Mouse (Mus musculus) 3T3-L1 (cell line): ENCODE results near the gene Dlg2.

Source experiments
- DNase-seq: peaks from one replicate; pipeline ENCODE4 v3.0.0-alpha.2; 2015; ENCODE audit warnings: low read depth, low spot score

Gene Dlg2

GRCm38 (mm10) chr7:92455927-92456326 lies 1979.5 kb downstream of the Dlg2 start:
- DNase-seq = no peak

GRCm38 (mm10) chr7:92457791-92458190 lies 1981.3 kb downstream of the Dlg2 start:
- DNase-seq = peak; percentile 63

- DNase-seq = no peak
Observed at GRCm38 (mm10) chr7:92458308-92458707, 1981.8 kb downstream of the Dlg2 start.

DNA sequence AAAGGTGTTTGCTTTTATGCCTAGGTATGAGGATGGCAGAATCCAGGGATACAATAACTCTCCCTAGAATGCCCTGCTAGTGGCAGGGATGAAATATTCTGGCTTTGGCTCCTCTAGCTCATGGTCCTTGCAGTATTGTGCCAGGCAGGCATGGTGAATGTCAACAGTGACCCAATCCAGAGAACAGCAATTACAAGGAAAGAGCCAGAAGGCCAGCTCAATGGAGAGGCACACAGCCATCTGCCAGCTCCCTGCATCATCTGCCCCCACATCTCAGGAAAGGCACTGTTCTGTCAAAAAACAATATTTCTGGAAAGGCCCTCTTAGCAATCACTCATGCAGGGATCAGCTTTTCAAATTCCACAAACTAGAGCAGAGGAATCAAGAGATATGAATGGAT lies 1984.1 kb downstream of the Dlg2 start:
- no peak for DNase-seq

- no peak for DNase-seq
Observed at GRCm38 (mm10) chr7:92461256-92461655, 1984.8 kb downstream of the Dlg2 start.

GRCm38 (mm10) chr7:92463080-92463877 lies 1986.8 kb downstream of the Dlg2 start:
- no peak for DNase-seq

- DNase-seq = peak; percentile 66
Observed at GRCm38 (mm10) chr7:92464290-92464689, 1987.8 kb downstream of the Dlg2 start.

DNA sequence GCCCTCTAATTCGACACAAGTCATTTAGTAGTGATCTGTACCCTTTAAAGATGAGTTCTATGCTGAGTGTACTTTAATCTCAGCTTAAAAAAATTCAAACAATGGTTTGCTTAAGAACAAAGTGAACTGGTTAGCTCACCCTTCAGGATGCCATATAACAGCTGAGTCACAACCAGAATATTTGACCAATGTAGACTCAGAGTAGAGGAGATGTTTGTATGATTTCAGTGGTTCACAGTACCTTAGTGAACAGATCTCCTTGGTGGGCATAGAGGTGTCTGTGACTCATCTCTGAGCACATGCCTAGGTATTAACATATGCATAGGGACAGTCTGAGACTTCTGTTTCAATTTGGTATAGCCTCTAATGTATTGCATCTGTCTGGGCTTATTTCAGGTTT lies 2002.7 kb downstream of the Dlg2 start:
- peak; percentile 77 for DNase-seq

- DNase-seq = peak; percentile 25
Observed at GRCm38 (mm10) chr7:92479748-92480147, 2003.3 kb downstream of the Dlg2 start.

GRCm38 (mm10) chr7:92483346-92483745 lies 2006.9 kb downstream of the Dlg2 start:
- DNase-seq = peak; percentile 27

GRCm38 (mm10) chr7:92485881-92486710 lies 2009.6 kb downstream of the Dlg2 start:
- peak; percentile 47 for DNase-seq

- DNase-seq = peak; percentile 76
Observed at GRCm38 (mm10) chr7:92486878-92487277, 2010.4 kb downstream of the Dlg2 start.

DNA sequence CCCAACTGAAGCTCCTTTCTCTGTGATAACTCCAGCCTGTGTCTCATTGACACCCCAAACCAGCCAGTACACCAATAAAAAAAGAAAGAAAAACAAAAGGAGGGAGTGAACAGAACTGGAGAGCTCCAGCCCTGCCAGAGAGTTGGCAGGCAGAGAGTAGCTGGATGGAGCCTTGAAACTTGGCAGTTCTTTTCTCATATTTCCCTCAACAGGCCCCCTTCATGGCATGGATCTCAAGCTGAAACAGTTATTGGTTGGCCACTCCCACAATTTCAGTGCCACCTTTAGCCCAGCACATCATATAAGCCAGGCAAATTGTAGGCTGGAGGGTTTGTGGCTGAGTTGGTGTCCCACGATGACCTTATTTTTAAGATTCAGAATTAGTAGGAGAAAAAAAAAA lies 2015.8 kb downstream of the Dlg2 start:
- DNase-seq = peak; percentile 22

GRCm38 (mm10) chr7:92493521-92493920 lies 2017.0 kb downstream of the Dlg2 start:
- peak; percentile 79 for DNase-seq
